In genomic region chr4:33556661-33557540, GRCm38 (mm10) we compare ENCODE assay signal across 11 mouse cellular contexts.
DNase-seq lines count a peak whose midpoint lies in the region; ATAC-seq and TF ChIP-seq lines count a peak whose summit lies in the region.
"Had no signal": no experiment of that assay in that cellular context is flagged by ENCODE, and none has a peak within 500 bp of the region (broad histone marks: within the 10 kb centered on the region; RNA-seq: fewer than 3 reads in every experiment).

No protein-coding gene starts in this region.

- H3K9ac ChIP-seq in kidney, postnatal 0 days (ENCODE audit: low read depth, low read length) = no peak overlapping the region
- no peak overlapping the region for H3K9ac ChIP-seq in heart, embryonic 11.5 days (ENCODE audit: low read depth, low read length)
- H3K9ac ChIP-seq: heart, embryonic 12.5 days had no signal

- no peak overlapping the region for H3K4me3 ChIP-seq in spleen, adult 2 months (ENCODE audit: extremely low read depth, insufficient read depth, insufficient read length)
- no peak overlapping the region for H3K4me3 ChIP-seq in kidney, postnatal 0 days (replicated peaks; ENCODE audit: low read depth, low read length)
- no peak overlapping the region for H3K4me3 ChIP-seq in heart, embryonic 11.5 days (ENCODE audit: low read depth, low read length)
- H3K4me3 ChIP-seq: heart, embryonic 12.5 days had no signal

- H3K4me2 ChIP-seq in kidney, postnatal 0 days (ENCODE audit: low read length) = no peak overlapping the region
- H3K4me2 ChIP-seq in heart, embryonic 11.5 days = no peak overlapping the region
- H3K4me2 ChIP-seq: heart, embryonic 12.5 days had no signal

- DNase-seq in heart, postnatal 4 days = peak; percentile 15
- no peak for DNase-seq in heart, postnatal 25 days (ENCODE audit: low spot score)
- DNase-seq in spleen, adult 2 months (ENCODE audit: low read depth in 1 of 2, low spot score in 2 of 2) = peak in 1 of 2 experiments; percentile 17
- DNase-seq in spleen, postnatal 14 days (ENCODE audit: low spot score in 2 of 2) = no peak
- no peak for DNase-seq in kidney, postnatal 0 days (ENCODE audit: low spot score)
- DNase-seq in frontal cortex, postnatal 36 days (ENCODE audit: low spot score in 2 of 2) = no peak
- no peak for DNase-seq in right cerebral cortex, adult 2 months (ENCODE audit: low spot score in 2 of 2)
- DNase-seq: cerebellum, adult 11 months; layer of hippocampus, adult 9-11 months had no signal

- ATAC-seq in kidney, postnatal 0 days (replicated peaks; ENCODE audit: low FRiP score, low read depth) = 0 out of 2 replicates have a peak, but pooled peaks have one; percentile 21
- no peak for ATAC-seq in heart, embryonic 11.5 days (replicated peaks; ENCODE audit: insufficient number of reproducible peaks, low FRiP score, low TSS enrichment)

- H3K36me3 ChIP-seq in spleen, adult 2 months (ENCODE audit: control insufficient read depth, insufficient read depth, low read length) = no peaks in the 10 kb centered on the region
- H3K36me3 ChIP-seq in kidney, postnatal 0 days (ENCODE audit: insufficient read depth, low read length) = no peaks in the 10 kb centered on the region
- H3K36me3 ChIP-seq in heart, embryonic 11.5 days (ENCODE audit: control insufficient read depth, insufficient read depth, low read length) = no peaks in the 10 kb centered on the region
- H3K36me3 ChIP-seq: heart, embryonic 12.5 days had no signal

- intact Hi-C loops in heart, postnatal 25 days (cut with DNase I) = no loop called here

- no peaks in the 10 kb centered on the region for H3K4me1 ChIP-seq in spleen, adult 2 months (ENCODE audit: control insufficient read depth, insufficient read depth, insufficient read length)
- 0 out of 2 replicates have a peak, but pooled peaks cover 2% of the 10 kb centered on the region for H3K4me1 ChIP-seq in kidney, postnatal 0 days (replicated peaks; ENCODE audit: insufficient read depth, low read length)
- no peaks in the 10 kb centered on the region for H3K4me1 ChIP-seq in heart, embryonic 11.5 days (ENCODE audit: control insufficient read depth, insufficient read depth, low read length)

- H3K27me3 ChIP-seq in spleen, adult 2 months (ENCODE audit: control insufficient read depth, insufficient read depth, low read length) = no peaks in the 10 kb centered on the region
- H3K27me3 ChIP-seq in kidney, postnatal 0 days (ENCODE audit: insufficient read depth, low read length) = no peaks in the 10 kb centered on the region
- peaks cover 4% of the 10 kb centered on the region; the same call in 1 of the 2 replicates for H3K27me3 ChIP-seq in heart, embryonic 11.5 days (ENCODE audit: control insufficient read depth, insufficient read depth, low read length)

- 33% methylated on average over 12 of the region's 12 CpGs for WGBS in spleen, adult 2 months
- 74% methylated on average over 12 of the region's 12 CpGs for WGBS in kidney, postnatal 0 days
- WGBS in heart, embryonic 11.5 days (ENCODE audit: insufficient replicate concordance) = 69% methylated on average over 12 of the region's 12 CpGs

- no peaks in the 10 kb centered on the region for H3K9me3 ChIP-seq in kidney, postnatal 0 days (replicated peaks; ENCODE audit: low read length)
- H3K9me3 ChIP-seq in heart, embryonic 11.5 days (replicated peaks; ENCODE audit: control insufficient read depth, low read length) = no peaks in the 10 kb centered on the region
- H3K9me3 ChIP-seq: heart, embryonic 12.5 days had no signal

- H3K27ac ChIP-seq in spleen, adult 2 months (ENCODE audit: insufficient read depth, low read length) = no peak overlapping the region
- H3K27ac ChIP-seq in kidney, postnatal 0 days = no peak overlapping the region
- H3K27ac ChIP-seq in heart, embryonic 11.5 days (ENCODE audit: low read depth, low read length) = no peak overlapping the region

- peak; percentile 36; the same call in 1 of the 2 replicates for TF ChIP-seq CTCF in spleen, adult 2 months (IDR thresholded peaks at IDR 0.05; ENCODE audit: extremely low read depth, insufficient read depth, insufficient read length, insufficient replicate concordance)
- TF ChIP-seq CTCF in kidney, postnatal 0 days (IDR thresholded peaks at IDR 0.05; ENCODE audit: low read depth) = peak; percentile 45

- no peak for TF ChIP-seq POLR2A in spleen, adult 2 months (IDR thresholded peaks at IDR 0.05; ENCODE audit: low read depth, low read length)
